Mouse (Mus musculus) lung, postnatal 0 days (tissue): ENCODE results near the gene Hsp90ab1.

Experiments
- CTCF ChIP-seq: IDR thresholded peaks from 2 replicates; pipeline ENCODE4 v1.5.1; 2016; ENCODE audit warnings: antibody characterized with exemption, mild to moderate bottlenecking
- EP300 ChIP-seq: IDR thresholded peaks from 2 replicates; pipeline ENCODE4 v1.6.1; 2016; ENCODE audit warnings: antibody characterized with exemption, mild to moderate bottlenecking, control low read depth

- TF ChIP-seq EP300 (no peak), CTCF (no peak)
Measured at GRCm38 (mm10) chr17:45557246-45557824, 15.7 kb downstream of the Hsp90ab1 start.
